Comparison of ENCODE assay signal across 10 mouse cellular contexts in the genomic region with DNA sequence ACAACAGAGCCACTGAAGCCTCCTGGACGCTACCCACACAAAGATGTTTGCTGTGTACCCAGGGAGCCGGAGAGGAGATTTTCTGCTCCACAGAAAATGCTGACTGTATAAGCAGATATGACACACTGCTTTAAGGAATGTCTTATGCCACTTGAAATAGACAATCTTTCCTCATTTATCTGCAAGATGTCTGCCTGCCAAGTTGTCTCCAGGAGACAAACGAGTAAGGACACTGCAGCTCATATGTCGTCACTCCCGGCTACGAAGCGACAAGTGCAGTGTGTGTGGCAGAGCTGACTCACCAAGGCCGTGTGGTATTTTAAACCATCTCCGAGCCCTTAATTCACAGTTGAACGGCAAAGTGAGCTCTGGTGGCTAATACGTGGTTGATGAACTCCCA. TPM values are rescaled to one million over a fixed set of nuclear protein-coding genes. Genes with fewer than 3 reads are reported as not detected.
DNase-seq lines count a peak whose midpoint lies in the region; TF ChIP-seq lines count a peak whose summit lies in the region.
"Had no signal": no experiment of that assay in that cellular context is flagged by ENCODE, and none has a peak within 500 bp of the region (broad histone marks: within the 10 kb centered on the region; RNA-seq: fewer than 3 reads in every experiment).

No protein-coding gene starts in this region.

- no peak overlapping the region for H3K4me3 ChIP-seq in gastrocnemius, adult 2 months
- H3K4me3 ChIP-seq: limb, embryonic 15.5 days; stomach, embryonic 15.5 days had no signal

- no peak for TF ChIP-seq CTCF in gastrocnemius, adult 2 months (IDR thresholded peaks at IDR 0.05)

- peak overlapping the region; percentile 52 for H3K27ac ChIP-seq in gastrocnemius, adult 2 months
- H3K27ac ChIP-seq: limb, embryonic 15.5 days; stomach, embryonic 15.5 days had no signal

- intact Hi-C loops in gastrocnemius, adult 2 months (cut with DNase I), result no loop called here
- intact Hi-C loops in gastrocnemius, postnatal 14 days (cut with DNase I; ENCODE audit: low total_unique reads), result loop anchor here (5.0 kb wide), 1 partner anchor 35 kb away; a partner anchor contains a TSS

- peak; percentile 35 for DNase-seq in gastrocnemius, adult 2 months
- no peak for DNase-seq in gastrocnemius, postnatal 4 days (ENCODE audit: low spot score in 2 of 2)
- DNase-seq in MN1 (ENCODE audit: low spot score), result peak; percentile 78
- DNase-seq in cerebellum, adult 9-10 months, result peak; percentile 64
- DNase-seq in left cerebral cortex, adult 9 months (ENCODE audit: low spot score in 2 of 2), result peak; percentile 64 to 75
- DNase-seq in thymus, postnatal 4 days, result no peak
- DNase-seq in lung, postnatal 25 days (ENCODE audit: low spot score), result no peak
- no peak for DNase-seq in gastrocnemius, postnatal 14 days

RNA-seq across cellular contexts. Expression of a gene that starts 36.2 kb away (rescaled TPM):
- 100 to 1,000 TPM in 1 of 2 experiments, 10 to 100 TPM in 1; 66.5 to 103 TPM for total RNA-seq in gastrocnemius, adult 2 months (2021)
- 100 to 1,000 TPM; 259 to 283 TPM for total RNA-seq in gastrocnemius, postnatal 4 days (2021)
- total RNA-seq in gastrocnemius, postnatal 14 days (2021), result 100 to 1,000 TPM; 149 to 161 TPM

Comparison
In these comparisons a context has a peak if more than half of its experiments do, and no peak if none do; other contexts are left out.
1. DNase-seq: peak in gastrocnemius, adult 2 months (single experiment), MN1 (single experiment), cerebellum, adult 9-10 months (single experiment) and left cerebral cortex, adult 9 months (2 of 2); none in gastrocnemius, postnatal 4 days (0 of 2), thymus, postnatal 4 days (single experiment), lung, postnatal 25 days (single experiment) and gastrocnemius, postnatal 14 days (single experiment).